Mouse (Mus musculus) adrenal gland, postnatal 25 days (tissue): ENCODE measurements around the gene Homer1. TPM values are rescaled to one million over a fixed set of nuclear protein-coding genes. Genes with fewer than 3 reads are reported as not detected.

ENCODE experiments used
- DNase-seq: peaks from one replicate; pipeline ENCODE4 v3.0.0; 2021; ENCODE audit warnings: mixed read lengths
- total RNA-seq: library from RNA; stranded (reverse); gene quantifications from 2 replicates; pipeline ENCODE4 v1.2.3, GENCODE M21; 2021

Gene Homer1
- total RNA-seq, 1 experiment from 2014 or later: 27.1 TPM

- DNase-seq: no peak
Observed at GRCm38 (mm10) chr13:93401947-93402346, 102.5 kb downstream of the Homer1 start.

GRCm38 (mm10) chr13:93406855-93407254 is 107.4 kb downstream of the Homer1 start:
- no peak for DNase-seq

- DNase-seq: no peak
Observed at GRCm38 (mm10) chr13:93410343-93410742, 110.9 kb downstream of the Homer1 start.

- DNase-seq: no peak
Observed at GRCm38 (mm10) chr13:93415055-93415454, 115.6 kb downstream of the Homer1 start.

GRCm38 (mm10) chr13:93418292-93418691 is 118.9 kb downstream of the Homer1 start:
- no peak for DNase-seq

GRCm38 (mm10) chr13:93419779-93420178 is 120.3 kb downstream of the Homer1 start:
- DNase-seq: no peak

GRCm38 (mm10) chr13:93423224-93423623 is 123.8 kb downstream of the Homer1 start:
- DNase-seq: no peak

- no peak for DNase-seq
Observed at GRCm38 (mm10) chr13:93427920-93428876, 128.8 kb downstream of the Homer1 start.

- no peak for DNase-seq
Observed at GRCm38 (mm10) chr13:93429205-93429604, 129.8 kb downstream of the Homer1 start.

- no peak for DNase-seq
Observed at GRCm38 (mm10) chr13:93440167-93440566, 140.7 kb downstream of the Homer1 start.

- DNase-seq: no peak
Observed at GRCm38 (mm10) chr13:93453275-93453674, 153.8 kb downstream of the Homer1 start.

Other genes starting within 250 kb of the Homer1 start
- 0.52 TPM in 2 replicates for gene Cmya5, start 154.9 kb upstream of the Homer1 start, total RNA-seq
- 36.1 and 37.1 TPM in 2 replicates for gene Tent2, start 107.2 kb upstream of the Homer1 start, total RNA-seq
- 45.0 and 54.6 TPM in 2 replicates for gene Jmy, start 200.2 kb downstream of the Homer1 start, total RNA-seq